Mouse (Mus musculus) fat pad, adult 2 months (tissue): Measurements from ENCODE around the gene Cmss1.

Source experiments
- DNase-seq: peaks from one replicate; pipeline ENCODE4 v3.0.0-alpha.2; 2011; ENCODE audit warnings: low read depth, low spot score; ENCODE audit errors: extremely low read depth

Cmss1 gene

GRCm38 (mm10) chr16:57606444-57607227, at the start of gene Cmss1:
Cmss1 (minus strand) TSS chr16:57606864.
- DNase-seq, result peak; percentile 14

- DNase-seq, result no peak
These were observed 43.2 kb upstream of the Cmss1 start for GRCm38 (mm10) chr16:57649888-57650287.

- DNase-seq, result no peak
These were observed 34.8 kb upstream of the Cmss1 start for GRCm38 (mm10) chr16:57641346-57641885.

GRCm38 (mm10) chr16:57634766-57635165, 28.1 kb upstream of the Cmss1 start:
- DNase-seq, result no peak

GRCm38 (mm10) chr16:57634191-57634590, 27.5 kb upstream of the Cmss1 start:
- peak; percentile 5 for DNase-seq

- DNase-seq, result no peak
These were observed 5.1 kb upstream of the Cmss1 start for GRCm38 (mm10) chr16:57611768-57612167.

GRCm38 (mm10) chr16:57601031-57601430, 5.6 kb downstream of the Cmss1 start:
- no peak for DNase-seq

GRCm38 (mm10) chr16:57597295-57597957, 9.2 kb downstream of the Cmss1 start:
- no peak for DNase-seq

- no peak for DNase-seq
These were observed 13.1 kb downstream of the Cmss1 start for GRCm38 (mm10) chr16:57593422-57594157.

- no peak for DNase-seq
These were observed 21.5 kb downstream of the Cmss1 start for GRCm38 (mm10) chr16:57585201-57585600.

GRCm38 (mm10) chr16:57582008-57582407, 24.7 kb downstream of the Cmss1 start:
- DNase-seq, result no peak

GRCm38 (mm10) chr16:57580041-57580440, 26.6 kb downstream of the Cmss1 start:
- no peak for DNase-seq

GRCm38 (mm10) chr16:57577519-57577918, 29.1 kb downstream of the Cmss1 start:
- no peak for DNase-seq

GRCm38 (mm10) chr16:57575764-57576388, 30.8 kb downstream of the Cmss1 start:
- no peak for DNase-seq

GRCm38 (mm10) chr16:57573831-57574230, 32.8 kb downstream of the Cmss1 start:
- DNase-seq, result no peak

GRCm38 (mm10) chr16:57570789-57571311, 35.8 kb downstream of the Cmss1 start:
- no peak for DNase-seq

GRCm38 (mm10) chr16:57568648-57569404, 37.8 kb downstream of the Cmss1 start:
- no peak for DNase-seq

- DNase-seq, result no peak
These were observed 40.4 kb downstream of the Cmss1 start for GRCm38 (mm10) chr16:57566215-57566614.

GRCm38 (mm10) chr16:57564807-57565206, 41.9 kb downstream of the Cmss1 start:
- no peak for DNase-seq

- no peak for DNase-seq
These were observed 43.2 kb downstream of the Cmss1 start for GRCm38 (mm10) chr16:57563453-57563852.
